Mouse (Mus musculus): ENCODE data around the gene Ppm1h. TPM values are rescaled to one million over a fixed set of nuclear protein-coding genes. Genes with fewer than 3 reads are reported as not detected.

Ppm1h gene
- polyA plus RNA-seq, 1 experiment = 13.4 TPM

- no peak for DNase-seq (ENCODE audit: low read depth)
- TF ChIP-seq CTCF (IDR thresholded peaks at IDR 0.05; ENCODE audit: borderline replicate concordance, extremely low read depth, insufficient read depth, insufficient read length) (no peak), POLR2A (IDR thresholded peaks at IDR 0.05; ENCODE audit: borderline replicate concordance, extremely low read depth, insufficient read depth, insufficient read length, poor library complexity, severe bottlenecking) (no peak)
Measured at GRCm38 (mm10) chr10:122705457-122705856, 26.9 kb downstream of the Ppm1h start.

DNA sequence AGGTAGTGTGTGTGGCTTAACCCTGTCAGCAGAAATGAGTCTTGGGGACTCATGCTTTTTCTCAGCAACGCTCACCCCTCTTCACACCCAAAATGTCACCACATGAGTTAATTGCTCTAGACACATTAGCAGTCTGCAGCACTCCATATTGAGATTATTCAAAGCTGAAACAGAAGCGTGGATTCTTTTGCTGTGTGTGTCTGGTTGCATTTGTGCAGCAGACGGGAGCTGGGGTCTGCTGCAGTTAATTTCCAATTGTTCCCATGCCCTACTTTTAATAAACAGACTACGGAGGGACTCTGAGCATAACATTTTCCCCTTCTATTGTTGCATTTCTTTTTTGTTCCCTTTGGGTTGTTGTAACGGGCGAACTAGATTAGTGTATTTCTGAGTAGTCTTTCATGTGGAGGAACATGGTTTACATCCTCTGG is 32.8 kb downstream of the Ppm1h start:
- TF ChIP-seq POLR2A (IDR thresholded peaks at IDR 0.05; ENCODE audit: borderline replicate concordance, extremely low read depth, insufficient read depth, insufficient read length, poor library complexity, severe bottlenecking) (no peak), CTCF (IDR thresholded peaks at IDR 0.05; ENCODE audit: borderline replicate concordance, extremely low read depth, insufficient read depth, insufficient read length) (no peak)
- DNase-seq (ENCODE audit: low read depth) = peak; percentile 71

DNA sequence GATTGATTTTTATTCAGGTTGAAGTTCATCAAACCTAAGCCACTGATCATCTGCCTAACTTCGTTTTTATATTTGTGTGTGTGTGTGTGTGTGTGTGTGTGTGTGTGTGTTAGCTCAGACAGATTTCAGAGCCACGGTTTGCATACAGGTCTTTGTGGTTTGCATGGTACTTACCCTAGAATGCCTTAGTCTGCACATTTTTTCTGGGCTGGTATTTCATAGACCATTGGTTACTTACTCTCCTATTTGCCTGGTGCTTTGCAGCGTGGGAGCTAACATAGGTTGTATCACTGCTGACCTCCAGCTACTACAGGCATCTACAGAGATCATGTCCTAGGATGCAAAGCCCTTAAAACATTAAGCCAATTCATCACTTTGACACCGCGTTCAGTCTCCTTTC is 33.7 kb downstream of the Ppm1h start:
- TF ChIP-seq POLR2A (IDR thresholded peaks at IDR 0.05; ENCODE audit: borderline replicate concordance, extremely low read depth, insufficient read depth, insufficient read length, poor library complexity, severe bottlenecking) (no peak), CTCF (IDR thresholded peaks at IDR 0.05; ENCODE audit: borderline replicate concordance, extremely low read depth, insufficient read depth, insufficient read length) (no peak)
- DNase-seq (ENCODE audit: low read depth) = no peak

DNA sequence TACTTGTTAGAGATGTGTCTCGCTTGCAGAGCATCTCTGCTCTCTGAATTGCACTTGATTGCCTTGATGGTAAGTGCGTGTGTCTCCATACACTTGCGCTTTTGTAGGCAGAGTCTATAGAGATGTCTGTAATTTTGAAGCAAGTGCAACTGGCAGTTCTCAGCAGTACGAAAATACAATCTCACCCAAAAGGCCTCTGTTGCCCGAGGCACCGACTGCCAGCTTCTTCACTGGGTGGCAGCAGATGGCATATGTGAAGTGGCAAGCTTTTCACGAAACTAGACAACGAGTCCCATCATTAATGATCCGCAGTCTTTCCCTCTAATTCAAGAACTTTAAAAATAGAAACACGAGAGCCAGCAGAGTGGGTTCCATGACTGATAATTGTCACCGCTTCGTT is 37.3 kb downstream of the Ppm1h start:
- DNase-seq (ENCODE audit: low read depth) = peak; percentile 84
- no peak for TF ChIP-seq POLR2A (IDR thresholded peaks at IDR 0.05; ENCODE audit: borderline replicate concordance, extremely low read depth, insufficient read depth, insufficient read length, poor library complexity, severe bottlenecking)
- no peak for TF ChIP-seq CTCF (IDR thresholded peaks at IDR 0.05; ENCODE audit: borderline replicate concordance, extremely low read depth, insufficient read depth, insufficient read length)

DNA sequence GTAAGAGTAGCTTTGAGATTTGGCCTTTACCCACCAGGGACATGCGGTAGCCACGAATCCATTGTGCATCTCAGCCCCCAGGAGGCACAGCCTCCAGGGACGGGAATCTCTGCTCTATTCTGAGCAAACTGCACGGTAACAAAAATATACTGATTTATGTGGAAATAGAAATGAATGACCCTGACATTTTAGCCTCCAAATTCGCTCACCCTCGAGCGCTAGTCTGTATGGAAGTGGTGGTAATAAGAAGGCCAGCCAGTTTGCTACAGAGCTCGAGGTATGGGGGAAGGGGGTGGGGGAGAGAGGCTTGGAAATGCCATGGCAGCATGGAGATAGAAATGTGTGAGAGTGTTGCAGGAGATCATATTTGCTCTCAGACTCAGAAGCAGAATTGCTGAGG is 37.7 kb downstream of the Ppm1h start:
- no peak for TF ChIP-seq POLR2A (IDR thresholded peaks at IDR 0.05; ENCODE audit: borderline replicate concordance, extremely low read depth, insufficient read depth, insufficient read length, poor library complexity, severe bottlenecking)
- TF ChIP-seq CTCF (IDR thresholded peaks at IDR 0.05; ENCODE audit: borderline replicate concordance, extremely low read depth, insufficient read depth, insufficient read length) = no peak
- DNase-seq (ENCODE audit: low read depth) = peak; percentile 63

DNA sequence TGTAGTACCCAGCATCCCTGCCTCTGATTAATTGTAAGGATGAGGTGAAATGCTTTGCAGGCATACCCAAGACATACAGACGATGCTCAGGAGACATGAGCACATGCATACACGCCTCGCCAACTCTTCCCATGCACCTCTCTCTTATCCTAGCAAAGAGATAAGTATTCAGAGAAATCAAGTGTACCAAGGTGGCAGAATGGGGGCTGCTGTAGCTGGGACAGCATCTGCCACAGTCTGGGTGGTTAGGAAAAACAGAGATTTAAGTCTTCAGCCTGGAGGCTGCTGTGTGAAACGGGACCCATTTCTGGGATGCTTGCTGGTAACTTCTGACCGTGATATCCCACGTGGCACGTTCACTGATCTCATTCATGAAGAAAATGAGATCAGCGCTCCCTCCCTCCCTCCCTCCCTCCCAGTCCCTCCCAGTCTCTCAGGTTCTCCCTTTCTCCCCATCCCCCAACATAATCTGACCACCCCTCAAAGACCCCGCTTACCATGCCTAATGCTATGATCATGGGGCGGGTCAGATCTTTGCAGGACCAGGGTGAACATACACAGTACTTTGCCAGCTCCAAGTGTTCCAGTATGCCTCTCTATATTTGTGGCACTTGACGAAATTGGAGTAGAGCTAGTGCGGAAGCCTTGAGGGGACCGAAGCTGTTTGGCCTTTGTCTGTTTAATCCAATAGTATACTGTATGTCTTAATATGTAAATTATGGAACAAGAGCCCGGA is 38.3 kb downstream of the Ppm1h start:
- TF ChIP-seq POLR2A (IDR thresholded peaks at IDR 0.05; ENCODE audit: borderline replicate concordance, extremely low read depth, insufficient read depth, insufficient read length, poor library complexity, severe bottlenecking) (no peak), CTCF (IDR thresholded peaks at IDR 0.05; ENCODE audit: borderline replicate concordance, extremely low read depth, insufficient read depth, insufficient read length) (no peak)
- peak; percentile 20 for DNase-seq (ENCODE audit: low read depth)

GRCm38 (mm10) chr10:122717754-122718415 is 39.3 kb downstream of the Ppm1h start:
- peak; percentile 76 for DNase-seq (ENCODE audit: low read depth)
- TF ChIP-seq POLR2A (IDR thresholded peaks at IDR 0.05; ENCODE audit: borderline replicate concordance, extremely low read depth, insufficient read depth, insufficient read length, poor library complexity, severe bottlenecking) (no peak), CTCF (IDR thresholded peaks at IDR 0.05; ENCODE audit: borderline replicate concordance, extremely low read depth, insufficient read depth, insufficient read length) (no peak)

- DNase-seq (ENCODE audit: low read depth) = no peak
- no peak for TF ChIP-seq POLR2A (IDR thresholded peaks at IDR 0.05; ENCODE audit: borderline replicate concordance, extremely low read depth, insufficient read depth, insufficient read length, poor library complexity, severe bottlenecking)
- TF ChIP-seq CTCF (IDR thresholded peaks at IDR 0.05; ENCODE audit: borderline replicate concordance, extremely low read depth, insufficient read depth, insufficient read length) = no peak
Measured at GRCm38 (mm10) chr10:122718951-122719350, 40.4 kb downstream of the Ppm1h start.

- TF ChIP-seq CTCF (IDR thresholded peaks at IDR 0.05; ENCODE audit: borderline replicate concordance, extremely low read depth, insufficient read depth, insufficient read length) (no peak), POLR2A (IDR thresholded peaks at IDR 0.05; ENCODE audit: borderline replicate concordance, extremely low read depth, insufficient read depth, insufficient read length, poor library complexity, severe bottlenecking) (no peak)
- no peak for DNase-seq (ENCODE audit: low read depth)
Measured at GRCm38 (mm10) chr10:122722111-122722510, 43.5 kb downstream of the Ppm1h start.

DNA sequence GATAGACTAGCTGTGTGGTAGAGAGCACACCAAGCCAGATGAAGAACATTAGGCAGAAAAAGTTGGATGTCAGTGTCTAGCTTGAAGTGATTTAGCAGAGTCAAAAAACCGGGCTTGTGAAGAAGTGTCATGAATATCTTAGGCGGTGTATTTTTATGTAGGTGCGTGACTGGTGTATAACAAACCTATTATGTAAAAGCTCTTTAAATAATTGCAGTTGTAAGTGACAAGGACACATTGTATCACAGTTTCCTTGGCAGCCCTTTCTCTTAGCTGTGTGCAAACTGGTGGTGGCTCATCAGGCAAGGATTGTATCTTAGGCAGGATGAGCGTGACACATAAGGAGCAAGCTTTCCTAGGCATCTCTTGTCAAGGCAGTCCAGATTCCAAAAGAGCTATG is 46.1 kb downstream of the Ppm1h start:
- peak; percentile 22 for DNase-seq (ENCODE audit: low read depth)
- no peak for TF ChIP-seq CTCF (IDR thresholded peaks at IDR 0.05; ENCODE audit: borderline replicate concordance, extremely low read depth, insufficient read depth, insufficient read length)
- TF ChIP-seq POLR2A (IDR thresholded peaks at IDR 0.05; ENCODE audit: borderline replicate concordance, extremely low read depth, insufficient read depth, insufficient read length, poor library complexity, severe bottlenecking) = no peak

GRCm38 (mm10) chr10:122727228-122727627 is 48.7 kb downstream of the Ppm1h start:
- no peak for DNase-seq (ENCODE audit: low read depth)
- TF ChIP-seq POLR2A (IDR thresholded peaks at IDR 0.05; ENCODE audit: borderline replicate concordance, extremely low read depth, insufficient read depth, insufficient read length, poor library complexity, severe bottlenecking) (no peak), CTCF (IDR thresholded peaks at IDR 0.05; ENCODE audit: borderline replicate concordance, extremely low read depth, insufficient read depth, insufficient read length) (no peak)

GRCm38 (mm10) chr10:122728172-122728571 is 49.6 kb downstream of the Ppm1h start:
- TF ChIP-seq CTCF (IDR thresholded peaks at IDR 0.05; ENCODE audit: borderline replicate concordance, extremely low read depth, insufficient read depth, insufficient read length) (no peak), POLR2A (IDR thresholded peaks at IDR 0.05; ENCODE audit: borderline replicate concordance, extremely low read depth, insufficient read depth, insufficient read length, poor library complexity, severe bottlenecking) (no peak)
- no peak for DNase-seq (ENCODE audit: low read depth)

All from brain, embryonic 14.5 days (tissue).